Mouse (Mus musculus) midbrain, embryonic 13.5 days (tissue): Measurements from ENCODE around the gene Pan2. TPM values are rescaled to one million over a fixed set of nuclear protein-coding genes. Genes with fewer than 3 reads are reported as not detected.
"Not testable (repeated sequence)": the region's sequence is repeated elsewhere in the genome, so short reads cannot be mapped to it uniquely, and the experiment has no call there.

Source experiments
- ATAC-seq: fragments of 200-750 bp; cut with Nextera tagmentation; 2 replicates; pipeline ENCODE4 v1.8.0; 2017; ENCODE audit warnings: mild to moderate bottlenecking, moderate TSS enrichment, moderate library complexity
- H3K27ac ChIP-seq: fragments of 300-500 bp; sonication (generic); 2 replicates; pipeline ENCODE4 v1.5.1; 2015; ENCODE audit warnings: inconsistent platforms, mild to moderate bottlenecking, moderate library complexity
- H3K27me3 ChIP-seq: fragments of 300-500 bp; sonication (generic); 2 replicates; pipeline ENCODE4 v1.6.1; 2015; ENCODE audit warnings: mild to moderate bottlenecking, inconsistent platforms
- H3K36me3 ChIP-seq: fragments of 300-500 bp; sonication (generic); 2 replicates; pipeline ENCODE4 v1.6.1; 2015; ENCODE audit warnings: mild to moderate bottlenecking, inconsistent platforms
- H3K4me1 ChIP-seq: fragments of 300-500 bp; sonication (generic); replicated peaks from 2 replicates; pipeline ENCODE4 v1.6.1; 2015; ENCODE audit warnings: inconsistent platforms
- H3K4me2 ChIP-seq: fragments of 300-500 bp; sonication (generic); replicated peaks from 2 replicates; pipeline ENCODE4 v1.6.1; 2015; ENCODE audit warnings: moderate library complexity, mild to moderate bottlenecking, inconsistent platforms
- H3K4me3 ChIP-seq: fragments of 300-500 bp; sonication (generic); replicated peaks from 2 replicates; pipeline ENCODE4 v1.5.1; 2015; ENCODE audit warnings: mild to moderate bottlenecking, inconsistent platforms
- H3K9ac ChIP-seq: fragments of 300-500 bp; sonication (generic); replicated peaks from 2 replicates; pipeline ENCODE4 v1.6.1; 2015; ENCODE audit warnings: mild to moderate bottlenecking, inconsistent platforms
- H3K9me3 ChIP-seq: fragments of 300-500 bp; sonication (generic); 2 replicates; pipeline ENCODE4 v1.6.1; 2016; ENCODE audit warnings: mild to moderate bottlenecking, inconsistent platforms
- WGBS: fragments of 180-500 bp; shearing (Covaris S2); methylation state at CpG from one replicate; pipeline ENCODE4 v1.1.7; 2015; 5-methylcytosine and 5-hydroxymethylcytosine counted together
- polyA plus RNA-seq: library from polyadenylated mRNA; unstranded; fragments of >200 nt; fragmentation: Nextera tagmentation; extraction: Ambion mirVana; gene quantifications from 2 replicates; pipeline ENCODE4 v1.2.1, GENCODE M21; 2015

Pan2 gene
- polyA plus RNA-seq, 1 experiment from 2014 or later: 30.4 TPM

DNA sequence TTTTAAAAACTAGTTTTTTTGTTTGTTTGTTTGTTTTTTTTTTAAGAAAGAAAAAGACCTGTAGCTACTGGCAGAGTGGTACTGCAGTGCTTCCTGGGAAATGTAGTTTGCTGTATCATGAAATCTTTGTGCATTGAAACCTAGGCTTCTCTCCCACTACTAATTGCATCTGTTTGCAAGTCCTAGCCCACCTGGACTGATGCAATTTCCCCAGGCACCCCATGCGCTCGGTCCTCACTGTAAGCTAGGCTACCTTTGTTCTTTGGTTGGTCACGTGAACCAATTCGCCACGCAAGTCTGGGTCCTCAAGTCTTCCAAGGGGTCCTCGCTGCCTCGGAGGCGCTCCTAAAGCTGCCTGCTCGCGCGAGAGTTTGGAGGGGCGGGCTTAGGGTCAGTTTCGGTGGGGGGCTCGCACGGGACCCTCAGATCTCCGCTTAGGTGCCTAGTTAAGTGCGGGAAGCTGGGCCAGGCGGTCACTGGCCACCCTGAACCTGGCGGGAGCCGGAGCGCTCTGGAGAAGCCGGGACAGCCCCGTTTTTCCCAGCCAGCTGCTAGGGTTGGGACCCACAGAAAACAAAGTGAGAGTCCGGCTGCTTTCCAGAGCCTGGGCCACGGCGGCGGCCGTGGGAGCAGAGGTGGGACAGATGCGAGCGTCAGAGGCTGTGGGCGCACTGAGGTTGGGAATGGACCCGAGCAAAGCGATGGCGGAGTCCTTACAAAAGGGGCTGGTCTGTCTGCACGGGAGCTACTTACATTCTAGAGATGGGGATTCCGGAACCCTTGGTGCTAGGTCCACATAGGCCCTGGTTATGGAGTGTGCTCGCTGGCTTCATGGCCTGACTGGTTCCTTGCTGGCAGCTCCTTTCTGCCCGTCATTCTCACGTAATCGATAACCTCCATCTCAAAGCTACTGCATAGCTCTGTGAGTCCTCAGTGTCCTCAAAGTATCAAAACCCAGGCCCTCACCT lies 19.3 kb downstream of the Pan2 start, which contains the start of gene Cnpy2:
TSS of gene Cnpy2 (plus strand) at position 319 of the 968 bp plus-strand sequence.
- WGBS: under 1% methylated on average over 40 of the region's 40 CpGs
- ATAC-seq: peak; percentile 96
- H3K27ac ChIP-seq: peak within 1 kb of the TSS; percentile 92
- H3K36me3 ChIP-seq: peaks cover 61% of the 10 kb centered on the region
- H3K4me3 ChIP-seq: peak within 1 kb of the TSS; percentile 85
- no peaks in the 10 kb centered on the region for H3K27me3 ChIP-seq
- peak within 1 kb of the TSS; percentile 91 for H3K4me2 ChIP-seq
- no peaks in the 10 kb centered on the region for H3K9me3 ChIP-seq
- peaks cover 20% of the 10 kb centered on the region for H3K4me1 ChIP-seq
- H3K9ac ChIP-seq: peak within 1 kb of the TSS; percentile 96

DNA sequence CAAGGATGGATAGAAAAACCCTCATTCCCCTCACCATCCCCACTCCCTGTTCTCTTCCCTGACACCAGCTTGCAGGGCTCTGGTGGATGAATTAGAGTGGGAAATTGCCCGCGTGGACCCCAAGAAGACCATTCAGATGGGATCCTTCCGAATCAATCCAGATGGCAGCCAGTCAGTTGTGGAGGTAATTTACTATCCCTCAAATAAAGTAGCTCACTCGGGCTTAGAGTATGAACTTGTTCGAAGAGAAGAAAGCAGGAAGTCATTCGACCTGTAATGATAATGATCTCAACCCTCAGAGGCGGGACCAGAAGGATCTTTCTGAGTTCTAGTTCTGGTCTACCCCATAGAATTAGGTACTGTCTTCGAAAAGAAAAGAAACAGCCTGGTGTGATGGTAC lies 20.4 kb downstream of the Pan2 start:
- no peak for ATAC-seq
- Histone ChIP-seq H3K27ac (no peak overlapping the region), H3K9me3 (no peaks in the 10 kb centered on the region), H3K4me3 (peak overlapping the region; percentile 85), H3K4me1 (peaks cover 20% of the 10 kb centered on the region), H3K4me2 (peak overlapping the region; percentile 91), H3K36me3 (peaks cover 61% of the 10 kb centered on the region), H3K9ac (peak overlapping the region; percentile 96), H3K27me3 (no peaks in the 10 kb centered on the region)
- 89% methylated on average over 8 of the region's 8 CpGs for WGBS

DNA sequence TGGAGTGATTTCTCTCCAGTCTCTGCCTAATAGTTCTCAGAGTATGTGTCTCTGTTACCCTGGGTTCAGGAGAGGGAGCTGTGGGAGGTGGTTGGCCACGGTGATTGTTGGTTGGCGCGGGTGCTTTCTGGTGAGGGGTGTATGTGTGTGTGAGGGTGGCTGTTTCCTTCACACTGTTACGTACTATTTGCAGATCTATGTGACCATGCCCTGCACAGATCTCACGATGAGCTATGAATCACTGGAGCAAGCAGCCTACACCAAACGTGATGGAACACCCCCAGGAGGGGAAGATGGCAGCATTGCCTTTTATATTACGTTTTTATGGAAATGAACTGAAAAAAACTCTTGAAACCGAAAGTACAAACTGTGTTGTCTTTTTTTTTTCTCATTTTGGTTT lies 23.7 kb downstream of the Pan2 start:
- Histone ChIP-seq H3K4me1 (peaks cover 16% of the 10 kb centered on the region), H3K9ac (no peak overlapping the region), H3K27ac (no peak overlapping the region), H3K4me2 (no peak overlapping the region), H3K9me3 (no peaks in the 10 kb centered on the region), H3K27me3 (no peaks in the 10 kb centered on the region), H3K4me3 (no peak overlapping the region), H3K36me3 (peaks cover 45% of the 10 kb centered on the region)
- no peak for ATAC-seq
- 95% methylated on average over 8 of the region's 8 CpGs for WGBS

DNA sequence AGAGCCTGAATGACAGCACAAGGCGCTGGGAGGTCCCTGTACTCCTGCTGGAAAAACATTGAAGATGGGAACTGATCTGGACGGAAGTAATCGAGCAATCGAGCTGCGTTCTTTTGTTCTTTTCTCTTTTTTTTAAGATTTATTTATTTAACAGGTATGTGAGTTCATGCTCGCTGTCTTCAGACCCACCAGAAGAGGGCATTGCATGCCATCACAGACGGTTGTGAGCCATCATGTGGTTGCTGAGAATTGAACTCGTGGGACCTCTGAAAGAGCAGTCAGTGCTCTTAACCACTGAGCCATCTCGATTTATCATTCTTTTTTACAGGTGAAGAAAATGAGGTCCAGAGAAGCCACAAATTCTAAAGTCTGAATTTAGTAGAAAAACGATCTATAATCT lies 24.5 kb downstream of the Pan2 start:
- Histone ChIP-seq H3K9me3 (no peaks in the 10 kb centered on the region), H3K4me2 (no peak overlapping the region), H3K9ac (no peak overlapping the region), H3K4me3 (no peak overlapping the region), H3K36me3 (peaks cover 45% of the 10 kb centered on the region), H3K27ac (no peak overlapping the region), H3K4me1 (peaks cover 15% of the 10 kb centered on the region), H3K27me3 (no peaks in the 10 kb centered on the region)
- 90% methylated on average over 10 of the region's 10 CpGs for WGBS
- no peak for ATAC-seq

DNA sequence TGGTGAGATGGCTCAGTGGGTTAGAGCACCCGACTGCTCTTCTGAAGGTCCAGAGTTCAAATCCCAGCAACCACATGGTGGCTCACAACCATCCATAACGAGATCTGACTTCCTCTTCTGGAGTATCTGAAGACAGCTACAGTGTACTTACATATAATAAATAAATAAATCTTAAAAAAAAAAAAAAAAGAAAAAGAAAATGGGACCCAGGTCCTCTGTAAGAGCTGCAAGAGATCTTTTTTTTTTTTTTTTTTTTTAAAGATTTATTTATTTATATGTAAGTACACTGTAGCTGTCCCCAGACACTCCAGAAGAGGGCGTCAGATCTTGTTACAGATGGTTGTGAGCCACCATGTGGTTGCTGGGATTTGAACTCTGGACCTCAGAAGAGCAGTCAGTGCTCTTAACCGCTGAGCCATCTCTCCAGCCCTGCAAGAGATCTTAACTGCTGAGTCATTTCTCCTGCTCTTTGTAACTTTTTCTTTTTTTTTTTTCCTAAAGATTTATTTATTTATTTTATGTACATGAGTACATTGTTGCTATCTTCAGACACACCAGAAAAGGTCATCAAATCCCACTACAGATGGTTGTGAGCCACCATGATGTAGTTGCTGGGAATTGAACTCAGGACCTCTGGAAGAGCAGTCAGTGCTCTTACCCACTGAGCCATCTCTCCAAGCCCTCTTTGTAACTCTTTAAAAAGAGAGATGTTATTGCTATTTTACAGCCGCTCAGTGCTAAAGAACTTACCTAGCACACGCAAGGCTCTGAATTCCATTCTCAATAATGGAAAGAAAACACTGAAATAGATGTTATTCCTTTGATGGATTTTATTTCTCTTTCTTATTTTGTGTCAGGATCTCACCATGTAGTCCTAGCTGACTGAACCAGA lies 29.5 kb downstream of the Pan2 start:
- H3K36me3 ChIP-seq: peaks cover 17% of the 10 kb centered on the region
- H3K4me3 ChIP-seq, ATAC-seq, H3K4me1 ChIP-seq, H3K9ac ChIP-seq, H3K4me2 ChIP-seq, H3K9me3 ChIP-seq, H3K27me3 ChIP-seq, H3K27ac ChIP-seq: not testable (repeated sequence)
- 75% methylated on average over 6 of the region's 6 CpGs for WGBS

DNA sequence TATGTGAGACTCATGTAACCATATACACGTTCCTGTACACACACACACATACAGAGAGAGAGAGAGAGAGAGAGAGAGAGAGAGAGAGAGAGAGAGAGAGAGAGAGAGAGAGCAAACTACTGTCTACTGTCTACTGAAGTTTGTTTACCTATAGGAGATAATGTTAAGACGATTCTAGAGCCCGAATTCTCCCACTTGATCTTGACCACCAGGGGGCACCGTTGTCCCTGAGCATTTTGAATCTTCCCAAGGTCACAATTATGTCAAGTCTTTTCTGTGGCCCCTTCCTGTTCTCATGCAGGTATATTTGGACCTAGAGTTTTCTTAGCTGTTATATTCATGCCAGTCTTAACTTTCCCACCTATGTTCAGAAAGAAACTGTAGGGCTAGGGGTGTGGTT lies 32.4 kb downstream of the Pan2 start:
- H3K36me3 ChIP-seq: peaks cover 3% of the 10 kb centered on the region; the same call in 1 of the 2 replicates
- H3K4me2 ChIP-seq: no peak overlapping the region
- H3K4me1 ChIP-seq: peaks cover 24% of the 10 kb centered on the region
- no peak overlapping the region for H3K4me3 ChIP-seq
- 8% methylated on average over 4 of the region's 4 CpGs for WGBS
- H3K27ac ChIP-seq: no peak overlapping the region
- ATAC-seq: no peak
- no peaks in the 10 kb centered on the region for H3K27me3 ChIP-seq
- no peaks in the 10 kb centered on the region for H3K9me3 ChIP-seq
- no peak overlapping the region for H3K9ac ChIP-seq

DNA sequence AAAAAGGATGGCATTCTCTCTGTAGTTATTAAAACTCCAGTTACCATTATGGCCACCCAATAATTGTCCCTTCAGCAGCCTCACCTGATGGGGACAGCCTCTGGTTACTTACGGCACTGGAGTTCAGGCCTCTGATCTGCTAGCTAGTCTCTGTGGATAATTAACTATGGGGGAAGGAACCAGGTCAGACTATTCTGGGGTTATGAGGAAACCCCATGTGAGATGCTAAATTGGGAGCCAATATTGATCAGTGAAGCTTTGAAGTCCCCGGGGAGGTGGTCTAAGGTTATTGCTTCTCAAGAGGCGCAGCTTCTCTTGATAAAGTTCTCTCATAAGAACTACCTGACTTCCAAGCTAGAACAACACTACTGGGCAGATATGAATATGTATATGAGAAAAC lies 33.1 kb downstream of the Pan2 start:
- H3K36me3 ChIP-seq: peaks cover 3% of the 10 kb centered on the region; the same call in 1 of the 2 replicates
- peak overlapping the region; percentile 94; the same call in 1 of the 2 replicates for H3K4me3 ChIP-seq
- H3K4me2 ChIP-seq: no peak overlapping the region
- WGBS: 94% methylated on average over 3 of the region's 3 CpGs
- no peaks in the 10 kb centered on the region for H3K27me3 ChIP-seq
- H3K9ac ChIP-seq: no peak overlapping the region
- no peak for ATAC-seq
- no peak overlapping the region for H3K27ac ChIP-seq
- H3K9me3 ChIP-seq: no peaks in the 10 kb centered on the region
- peaks cover 27% of the 10 kb centered on the region for H3K4me1 ChIP-seq

DNA sequence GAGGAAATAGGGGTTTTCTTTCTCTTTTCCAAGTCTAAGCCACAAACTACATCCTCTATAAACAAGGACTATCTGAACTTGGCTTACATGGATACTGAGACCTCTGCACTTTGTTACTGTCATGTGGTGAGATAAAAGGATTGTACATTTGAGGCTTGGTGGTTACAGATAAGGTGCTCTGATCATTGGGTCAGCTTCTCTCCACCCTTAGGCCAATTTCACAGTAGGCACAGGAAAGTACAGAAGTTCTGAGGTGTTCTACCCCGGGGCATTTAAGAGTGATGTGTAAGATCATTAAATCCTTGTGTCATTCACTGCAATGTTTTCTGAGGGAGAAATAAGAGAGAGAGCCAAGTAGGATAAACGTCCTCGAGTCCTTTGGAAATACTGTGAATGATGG lies 33.5 kb downstream of the Pan2 start:
- Histone ChIP-seq H3K27me3 (no peaks in the 10 kb centered on the region), H3K9me3 (no peaks in the 10 kb centered on the region), H3K9ac (no peak overlapping the region), H3K4me1 (peaks cover 27% of the 10 kb centered on the region), H3K4me3 (peak overlapping the region; percentile 94), H3K36me3 (peaks cover 3% of the 10 kb centered on the region; the same call in 1 of the 2 replicates), H3K4me2 (peak overlapping the region; percentile 88), H3K27ac (no peak overlapping the region)
- no peak for ATAC-seq
- WGBS: 89% methylated on average over 3 of the region's 3 CpGs

DNA sequence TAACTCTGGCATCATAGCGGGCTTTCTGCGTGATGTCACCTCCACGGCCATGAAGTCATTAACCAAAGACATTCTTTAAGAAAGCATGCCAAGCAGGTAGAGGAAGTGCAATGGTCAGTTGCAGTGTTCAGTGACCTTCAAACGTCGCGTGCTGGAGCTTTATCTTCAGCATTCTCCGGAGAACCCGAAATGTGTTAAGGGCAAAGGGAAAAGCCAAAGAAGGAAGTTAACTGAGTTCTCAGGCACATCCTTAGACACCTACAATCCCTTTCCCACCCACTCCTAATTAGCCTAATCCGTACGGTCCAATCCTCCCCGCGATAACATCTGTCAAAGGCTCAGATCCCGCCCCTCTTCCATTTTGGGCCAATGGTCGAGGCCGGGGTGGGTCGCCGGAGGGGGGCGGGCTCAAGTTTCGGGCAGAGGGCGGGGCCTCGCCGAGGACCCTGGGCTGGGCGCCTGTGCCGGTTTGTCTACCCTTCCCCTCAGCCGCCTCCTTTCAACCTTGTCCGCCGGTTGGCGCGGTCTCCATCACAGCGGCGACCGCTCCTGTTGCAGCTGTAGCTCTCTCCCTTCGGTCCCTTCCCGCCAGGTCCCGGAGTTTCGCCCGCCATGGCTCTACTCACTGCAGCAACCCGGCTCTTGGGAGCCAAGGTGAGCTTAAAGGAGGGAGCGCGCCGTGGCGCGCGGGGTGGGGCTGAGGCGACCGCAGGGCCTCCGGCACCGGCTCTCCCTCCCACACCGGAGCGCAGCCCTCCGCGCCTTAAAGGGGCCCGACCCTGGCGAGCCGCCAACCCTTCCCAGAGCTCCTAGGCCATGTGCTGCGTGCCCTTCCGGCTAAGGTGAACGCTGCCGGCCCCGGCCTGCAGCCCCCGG lies 34.4 kb downstream of the Pan2 start, which contains the start of gene Cs:
TSS of gene Cs (plus strand) at position 429 of the 876 bp plus-strand sequence.
- Histone ChIP-seq H3K27ac (peak within 1 kb of the TSS; percentile 93), H3K9me3 (no peaks in the 10 kb centered on the region), H3K4me3 (peak within 1 kb of the TSS; percentile 94), H3K27me3 (no peaks in the 10 kb centered on the region), H3K4me1 (peaks cover 27% of the 10 kb centered on the region), H3K4me2 (peak within 1 kb of the TSS; percentile 88), H3K36me3 (peaks cover 3% of the 10 kb centered on the region; the same call in 1 of the 2 replicates), H3K9ac (peak within 1 kb of the TSS; percentile 96)
- peak; percentile 99 for ATAC-seq
- under 1% methylated on average over 60 of the region's 61 CpGs for WGBS

DNA sequence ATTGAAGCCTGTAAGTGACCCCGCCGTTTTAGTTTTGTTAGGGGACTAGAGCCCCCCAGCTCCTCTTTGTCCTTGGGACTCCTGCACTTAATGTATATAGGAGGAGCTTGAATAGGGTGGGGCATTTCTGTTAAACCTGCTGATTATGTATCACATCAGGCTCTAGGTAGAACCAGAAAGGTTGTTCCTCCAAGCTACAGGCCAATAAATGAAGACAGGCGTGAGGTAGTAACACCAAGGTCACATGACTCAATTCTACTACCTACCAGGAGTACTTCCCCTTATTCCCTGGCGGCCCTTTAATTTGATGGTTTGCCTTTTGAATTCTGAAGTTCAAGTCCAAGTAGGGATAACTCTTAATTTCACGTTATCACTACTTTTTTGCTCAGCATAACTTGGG lies 35.3 kb downstream of the Pan2 start:
- Histone ChIP-seq H3K4me1 (peaks cover 27% of the 10 kb centered on the region), H3K36me3 (peaks cover 3% of the 10 kb centered on the region; the same call in 1 of the 2 replicates), H3K9me3 (no peaks in the 10 kb centered on the region), H3K4me3 (peak overlapping the region; percentile 94), H3K4me2 (peak overlapping the region; percentile 88), H3K27me3 (no peaks in the 10 kb centered on the region), H3K27ac (peak overlapping the region; percentile 93), H3K9ac (peak overlapping the region; percentile 96)
- no peak for ATAC-seq
- WGBS: 23% methylated on average over 5 of the region's 5 CpGs

DNA sequence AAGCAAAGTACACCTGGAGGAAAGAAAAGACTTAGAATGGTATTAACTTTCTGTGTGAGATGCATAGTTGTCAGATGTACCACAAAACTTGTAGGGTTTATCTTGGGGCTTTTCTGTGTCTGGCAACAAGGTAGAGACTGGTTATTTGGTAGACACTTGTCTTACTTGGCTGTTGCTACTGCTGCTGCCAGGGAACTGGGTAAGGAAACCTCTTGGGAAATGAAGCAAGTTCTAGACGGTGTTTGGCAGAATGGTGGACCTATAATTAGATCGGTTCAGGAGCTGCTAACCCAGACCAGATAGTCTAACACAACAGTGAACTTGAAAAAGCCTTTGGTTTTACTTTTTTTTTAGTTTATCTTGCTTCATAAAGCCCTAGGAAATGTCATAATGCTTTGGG lies 35.8 kb downstream of the Pan2 start:
- WGBS: 77% methylated on average over 2 of the region's 2 CpGs
- peak overlapping the region; percentile 96; the same call in 1 of the 2 replicates for H3K9ac ChIP-seq

More for the DNA sequence above, 35.8 kb downstream of the Pan2 start:
- no peak overlapping the region for H3K27ac ChIP-seq
- H3K4me3 ChIP-seq: peak overlapping the region; percentile 94
- no peaks in the 10 kb centered on the region for H3K9me3 ChIP-seq
- peaks cover 27% of the 10 kb centered on the region for H3K4me1 ChIP-seq
- H3K36me3 ChIP-seq: peaks cover 3% of the 10 kb centered on the region; the same call in 1 of the 2 replicates
- no peak for ATAC-seq
- no peaks in the 10 kb centered on the region for H3K27me3 ChIP-seq
- H3K4me2 ChIP-seq: peak overlapping the region; percentile 88
